Mouse (Mus musculus): ENCODE results near the gene Cxcl17. TPM values are rescaled to one million over a fixed set of nuclear protein-coding genes. Genes with fewer than 3 reads are reported as not detected.

Gene Cxcl17
- total RNA-seq, 2 experiments from 2014 or later, result not detected

GRCm38 (mm10) chr7:25380392-25381283, 32.0 kb downstream of the Cxcl17 start:
- DNase-seq (ENCODE audit: extremely low spot score in 1 of 2, low spot score in 2 of 2), result peak in 1 of 2 experiments; percentile 39
- intact Hi-C loops (cut with DNase I), result no loop called here

GRCm38 (mm10) chr7:25379551-25380351, 32.9 kb downstream of the Cxcl17 start:
- intact Hi-C loops (cut with DNase I), result loop anchor here (5.0 kb wide), 1 partner anchor 62 kb away; the partner anchor contains the start of gene Megf8

GRCm38 (mm10) chr7:25378181-25379100, 34.2 kb downstream of the Cxcl17 start:
- peak in 1 of 2 experiments; percentile 13 for DNase-seq (ENCODE audit: extremely low spot score in 1 of 2, low spot score in 2 of 2)
- intact Hi-C loops (cut with DNase I), result loop anchor here (5.0 kb wide), 1 partner anchor 61 kb away; the partner anchor contains the start of gene Megf8

More at GRCm38 (mm10) chr7:25379551-25380351, 32.9 kb downstream of the Cxcl17 start:
- DNase-seq (ENCODE audit: extremely low spot score in 1 of 2, low spot score in 2 of 2), result peak in 1 of 2 experiments; percentile 84

- DNase-seq (ENCODE audit: extremely low spot score in 1 of 2, low spot score in 2 of 2), result peak in 1 of 2 experiments; percentile 24
- intact Hi-C loops (cut with DNase I), result loop anchor here (5.0 kb wide), 1 partner anchor 60 kb away; the partner anchor contains the start of gene Megf8
These were observed 35.5 kb downstream of the Cxcl17 start for GRCm38 (mm10) chr7:25377100-25377700.

GRCm38 (mm10) chr7:25376556-25376955, 36.1 kb downstream of the Cxcl17 start:
- intact Hi-C loops (cut with DNase I), result loop anchor here (5.0 kb wide), 1 partner anchor 59 kb away; the partner anchor contains the start of gene Megf8
- DNase-seq (ENCODE audit: extremely low spot score in 1 of 2, low spot score in 2 of 2), result peak; percentile 89 to 90

- intact Hi-C loops (cut with DNase I), result no loop called here
- peak in 1 of 2 experiments; percentile 23 for DNase-seq (ENCODE audit: extremely low spot score in 1 of 2, low spot score in 2 of 2)
These were observed 40.2 kb downstream of the Cxcl17 start for GRCm38 (mm10) chr7:25372441-25372840.

GRCm38 (mm10) chr7:25369058-25369749, 43.5 kb downstream of the Cxcl17 start, which contains the start of gene Cnfn:
Cnfn (minus strand) TSS chr7:25369724.
- peak in 1 of 2 experiments; percentile 18 for DNase-seq (ENCODE audit: extremely low spot score in 1 of 2, low spot score in 2 of 2)
- intact Hi-C loops (cut with DNase I), result no loop called here

GRCm38 (mm10) chr7:25368333-25368732, 44.4 kb downstream of the Cxcl17 start:
- DNase-seq (ENCODE audit: extremely low spot score in 1 of 2, low spot score in 2 of 2), result peak in 1 of 2 experiments; percentile 22
- intact Hi-C loops (cut with DNase I), result no loop called here

- intact Hi-C loops (cut with DNase I), result no loop called here
- peak in 1 of 2 experiments; percentile 48 for DNase-seq (ENCODE audit: extremely low spot score in 1 of 2, low spot score in 2 of 2)
These were observed 44.9 kb downstream of the Cxcl17 start for GRCm38 (mm10) chr7:25367632-25368293.

- DNase-seq (ENCODE audit: extremely low spot score in 1 of 2, low spot score in 2 of 2), result peak in 1 of 2 experiments; percentile 43
- intact Hi-C loops (cut with DNase I), result no loop called here
These were observed 46.6 kb downstream of the Cxcl17 start for GRCm38 (mm10) chr7:25365937-25366625.

- intact Hi-C loops (cut with DNase I), result no loop called here
These were observed 49.1 kb downstream of the Cxcl17 start for GRCm38 (mm10) chr7:25363632-25364031.

GRCm38 (mm10) chr7:25363151-25363550, 49.5 kb downstream of the Cxcl17 start:
- DNase-seq (ENCODE audit: extremely low spot score in 1 of 2, low spot score in 2 of 2), result peak in 1 of 2 experiments; percentile 55
- intact Hi-C loops (cut with DNase I), result no loop called here

More at GRCm38 (mm10) chr7:25363632-25364031, 49.1 kb downstream of the Cxcl17 start:
- DNase-seq (ENCODE audit: extremely low spot score in 1 of 2, low spot score in 2 of 2), result peak in 1 of 2 experiments; percentile 44

- no peak for DNase-seq (ENCODE audit: extremely low spot score in 1 of 2, low spot score in 2 of 2)
- intact Hi-C loops (cut with DNase I), result no loop called here
These were observed 53.9 kb downstream of the Cxcl17 start for GRCm38 (mm10) chr7:25358721-25359206.

Measured in left cerebral cortex, postnatal 10 days (tissue).